Mouse (Mus musculus) left cerebral cortex, adult 8-10 months (tissue): ENCODE data around the gene 2010111I01Rik. TPM values are rescaled to one million over a fixed set of nuclear protein-coding genes. Genes with fewer than 3 reads are reported as not detected.
"Not testable (repeated sequence)": the region's sequence is repeated elsewhere in the genome, so short reads cannot be mapped to it uniquely, and the experiment has no call there.

ENCODE experiments used
- DNase-seq, 2 experiments: peaks; one replicate each; pipeline ENCODE4 v3.0.0; 2022; ENCODE audit warnings: low spot score in 2 of 2
- total RNA-seq, 4 experiments: library from RNA; stranded (reverse); gene quantifications; 2 replicates each; pipeline ENCODE4 v1.2.4; 2022

2010111I01Rik gene
- total RNA-seq = 100 to 1,000 TPM in 3 of 4 experiments, 10 to 100 TPM in 1; 98.0 to 105 (median 103) TPM

GRCm38 (mm10) chr13:62964640-62965311, at the start of gene 2010111I01Rik:
2010111I01Rik (plus strand) TSS chr13:62964893.
- peak; percentile 89 to 95 for DNase-seq

GRCm38 (mm10) chr13:62916675-62917074, 48.0 kb upstream of the 2010111I01Rik start:
- DNase-seq = no peak

GRCm38 (mm10) chr13:62917416-62918110, 47.1 kb upstream of the 2010111I01Rik start:
- DNase-seq = no peak

DNA sequence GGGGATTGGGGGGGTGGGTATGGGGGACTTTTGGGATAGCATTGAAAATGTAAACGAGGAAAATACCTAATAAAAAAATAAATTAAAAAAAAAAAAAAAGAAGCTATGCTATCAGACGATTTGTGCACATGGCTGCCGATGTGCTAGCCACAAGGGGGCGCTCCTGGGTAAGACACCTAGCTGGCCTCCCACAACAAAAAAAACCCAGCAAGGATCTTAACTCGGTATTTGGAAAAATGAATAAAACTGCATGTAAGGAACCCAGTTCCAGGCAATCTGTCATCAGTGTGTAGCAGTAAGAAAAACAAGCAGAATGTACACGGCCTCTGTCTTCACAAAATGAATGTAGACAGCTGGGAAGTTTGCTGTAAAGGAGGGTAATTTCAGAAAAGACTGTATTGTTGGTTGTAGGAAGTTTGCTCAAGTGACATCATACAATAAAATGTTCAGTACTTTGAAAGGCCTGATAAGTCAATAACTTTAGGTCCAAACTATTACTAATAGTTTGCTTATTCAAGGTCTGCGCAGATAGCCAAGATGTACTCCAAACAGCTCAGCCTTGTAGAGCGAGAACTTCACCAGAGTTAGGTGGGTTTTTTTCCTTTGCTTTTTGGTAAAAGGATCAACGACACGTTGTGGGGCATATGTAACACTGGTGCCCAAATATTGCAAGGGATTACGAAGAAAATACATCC, 44.9 kb upstream of the 2010111I01Rik start:
- peak; percentile 58 to 61 for DNase-seq

GRCm38 (mm10) chr13:62922645-62923044, 42.0 kb upstream of the 2010111I01Rik start:
- no peak for DNase-seq

- no peak for DNase-seq
Observed at GRCm38 (mm10) chr13:62923182-62923581, 41.5 kb upstream of the 2010111I01Rik start.

GRCm38 (mm10) chr13:62926479-62926878, 38.2 kb upstream of the 2010111I01Rik start:
- peak in 1 of 2 experiments; percentile 27 for DNase-seq

GRCm38 (mm10) chr13:62927470-62927869, 37.2 kb upstream of the 2010111I01Rik start:
- no peak for DNase-seq

DNA sequence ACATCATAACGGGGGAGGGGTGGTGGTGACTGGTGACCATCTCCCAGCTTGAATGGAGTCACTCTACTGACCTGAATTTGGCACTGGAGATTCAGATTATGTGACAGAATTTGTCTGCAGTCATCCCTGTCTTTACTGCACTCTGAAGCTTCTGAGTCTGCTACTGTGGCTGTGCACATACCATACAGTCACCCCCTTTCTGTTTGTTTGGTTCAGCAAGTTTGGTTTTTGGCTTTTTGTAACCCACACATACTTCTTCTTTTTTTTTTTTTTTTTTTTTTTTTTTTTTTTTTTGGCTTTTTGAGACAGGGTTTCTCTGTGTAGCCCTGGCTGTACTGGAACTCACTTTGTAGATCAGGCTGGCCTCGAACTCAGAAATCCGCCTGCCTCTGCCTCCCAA, 35.5 kb upstream of the 2010111I01Rik start:
- DNase-seq = not testable (repeated sequence)

- no peak for DNase-seq
Observed at GRCm38 (mm10) chr13:62929766-62930389, 34.8 kb upstream of the 2010111I01Rik start.

- DNase-seq = no peak
Observed at GRCm38 (mm10) chr13:62932452-62932851, 32.2 kb upstream of the 2010111I01Rik start.

- no peak for DNase-seq
Observed at GRCm38 (mm10) chr13:62939371-62939770, 25.3 kb upstream of the 2010111I01Rik start.

DNA sequence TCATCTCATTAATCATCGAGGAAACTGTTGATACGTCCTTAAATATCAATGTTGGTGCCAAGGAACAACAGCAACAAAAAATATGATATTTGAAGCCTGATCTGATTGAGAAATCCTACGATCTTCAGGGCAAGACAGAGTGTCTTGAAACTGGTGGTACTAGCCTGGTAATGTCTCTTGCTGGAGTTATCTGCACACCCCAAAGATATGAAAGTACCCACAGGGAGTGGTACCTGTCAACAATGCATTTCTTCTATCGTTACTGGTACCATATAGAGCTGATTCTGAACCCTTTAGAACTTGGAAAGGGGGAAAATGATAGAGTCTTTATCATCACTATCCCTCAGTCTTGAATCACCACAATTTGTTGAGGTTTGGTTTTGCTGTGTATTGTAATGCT, 24.9 kb upstream of the 2010111I01Rik start:
- no peak for DNase-seq

GRCm38 (mm10) chr13:62940721-62941120, 24.0 kb upstream of the 2010111I01Rik start:
- DNase-seq = peak; percentile 12 to 75

DNA sequence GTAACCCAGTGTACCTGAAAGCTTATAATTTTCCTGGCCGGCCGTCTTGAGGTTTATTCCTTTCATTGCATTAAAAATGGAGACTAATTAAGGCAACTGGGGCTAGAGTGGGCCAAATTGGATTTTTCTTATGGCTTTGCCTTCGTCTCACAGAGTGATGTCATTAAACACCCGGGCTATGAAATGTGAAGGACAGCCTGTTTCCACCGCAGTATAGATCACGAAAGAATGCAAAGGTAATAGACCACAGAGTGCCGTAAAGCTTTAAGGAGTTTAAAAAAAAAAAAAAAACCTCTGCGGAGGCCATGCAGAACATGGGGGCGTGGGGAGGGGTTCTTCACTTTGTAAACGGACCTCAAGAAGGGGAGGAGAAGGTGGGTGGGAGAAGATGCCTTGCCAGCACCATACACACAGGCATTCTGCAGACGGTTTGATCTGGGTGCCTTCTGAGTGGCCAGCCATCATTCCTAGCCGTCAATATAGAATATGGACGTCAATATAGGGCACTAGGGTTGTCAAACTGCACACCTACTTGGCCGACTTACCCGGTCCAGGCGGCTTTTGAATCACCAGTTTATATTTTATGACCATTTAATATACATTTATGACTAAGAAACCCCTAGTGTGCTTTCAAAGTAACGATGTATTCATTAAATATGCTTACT, 23.2 kb upstream of the 2010111I01Rik start:
- DNase-seq = peak in 1 of 2 experiments; percentile 16

- DNase-seq = no peak
Observed at GRCm38 (mm10) chr13:62943274-62943830, 21.3 kb upstream of the 2010111I01Rik start.

DNA sequence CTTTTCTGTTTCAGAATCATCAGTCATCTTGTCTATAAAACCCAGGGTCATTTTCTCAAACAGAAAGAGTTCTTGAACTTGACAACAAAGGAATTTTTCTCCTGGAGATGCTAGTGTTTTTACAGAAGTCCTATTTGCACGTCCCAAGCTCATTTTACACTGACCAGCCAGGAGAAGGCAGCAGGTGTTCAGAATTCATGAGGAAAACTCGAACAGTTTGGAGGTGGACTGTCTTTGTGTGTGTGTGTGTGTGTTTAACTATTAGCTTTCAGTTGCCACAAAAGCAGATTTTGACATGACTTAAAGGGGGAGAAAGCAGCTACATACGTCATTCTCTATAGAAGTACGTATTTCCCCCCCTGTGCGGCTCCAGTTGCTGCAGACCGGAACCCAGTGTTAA, 20.6 kb upstream of the 2010111I01Rik start:
- no peak for DNase-seq

GRCm38 (mm10) chr13:62949560-62950188, 15.0 kb upstream of the 2010111I01Rik start:
- no peak for DNase-seq

DNA sequence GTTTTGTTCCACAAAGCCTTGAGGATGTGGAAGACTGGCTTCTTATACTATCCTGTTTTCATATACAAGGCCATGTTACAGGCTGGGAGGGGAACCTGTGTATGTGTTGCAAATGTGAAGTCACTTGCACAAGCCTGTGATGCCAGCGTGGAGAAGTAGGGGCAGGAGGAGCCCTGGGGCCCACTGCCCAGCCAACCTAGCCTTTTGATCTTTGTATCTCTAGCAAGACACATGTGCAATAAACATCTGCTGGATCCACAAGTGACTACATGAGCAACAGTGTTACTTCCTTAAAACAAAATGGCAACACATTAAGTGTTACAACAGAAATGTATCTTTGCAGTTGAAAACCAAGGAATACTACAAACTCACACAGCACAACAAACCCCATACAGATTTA, 13.1 kb upstream of the 2010111I01Rik start:
- DNase-seq = no peak

- DNase-seq = no peak
Observed at GRCm38 (mm10) chr13:62952047-62952446, 12.6 kb upstream of the 2010111I01Rik start.
